Mouse (Mus musculus): ENCODE results near the gene Rnf217.
A peak's percentile ranks its signal among the peaks of the same experiment; 100 is the strongest.

Gene Rnf217

DNA sequence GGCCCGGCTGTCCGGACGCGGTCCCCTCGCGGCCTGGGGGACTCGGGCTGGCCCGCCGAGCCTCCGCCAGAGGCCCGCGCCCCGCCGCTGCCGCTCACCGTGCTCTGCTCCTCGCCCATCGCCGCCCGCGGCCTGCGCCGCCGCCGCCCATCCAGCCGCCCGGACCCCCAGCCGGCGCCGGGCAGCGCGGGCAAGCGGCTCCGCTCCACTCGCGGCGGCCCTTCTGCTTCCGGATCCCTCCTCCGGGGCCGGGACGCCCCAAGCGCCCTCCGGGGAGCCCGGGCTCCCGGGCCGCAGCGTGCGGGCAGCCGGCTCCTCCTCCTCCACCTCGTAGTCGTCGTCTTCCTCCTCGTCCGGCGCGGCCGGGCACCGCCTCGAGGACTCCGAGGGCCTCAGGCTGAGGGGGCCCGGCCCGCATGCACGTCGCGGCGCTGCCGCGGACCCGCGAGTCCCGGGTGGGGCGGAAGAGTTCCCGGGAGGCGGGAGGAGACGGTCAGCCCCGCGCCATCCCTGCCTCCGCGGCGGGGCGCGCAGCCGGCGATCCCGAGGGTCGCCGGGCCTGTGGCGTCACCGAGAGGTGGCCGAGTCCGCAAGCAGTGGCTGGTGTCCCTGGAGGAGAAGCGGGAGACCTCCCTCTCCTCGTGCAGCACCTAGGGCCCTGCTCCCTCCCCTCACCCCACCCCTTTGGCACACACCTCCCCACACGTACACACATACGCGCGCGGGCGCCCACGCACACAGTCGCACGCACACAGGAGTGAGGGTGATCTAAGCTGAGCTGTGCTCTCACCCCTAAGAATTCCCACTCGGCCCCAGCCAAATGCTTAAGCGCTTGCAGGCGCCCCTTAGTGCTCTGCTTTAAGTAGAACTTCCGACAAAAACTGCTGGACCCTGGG is at the start of gene Rnf217:
TSS of gene Rnf217 (minus strand) at position 119 of the 896 bp plus-strand sequence.
- DNase-seq = peak; percentile 68

DNA sequence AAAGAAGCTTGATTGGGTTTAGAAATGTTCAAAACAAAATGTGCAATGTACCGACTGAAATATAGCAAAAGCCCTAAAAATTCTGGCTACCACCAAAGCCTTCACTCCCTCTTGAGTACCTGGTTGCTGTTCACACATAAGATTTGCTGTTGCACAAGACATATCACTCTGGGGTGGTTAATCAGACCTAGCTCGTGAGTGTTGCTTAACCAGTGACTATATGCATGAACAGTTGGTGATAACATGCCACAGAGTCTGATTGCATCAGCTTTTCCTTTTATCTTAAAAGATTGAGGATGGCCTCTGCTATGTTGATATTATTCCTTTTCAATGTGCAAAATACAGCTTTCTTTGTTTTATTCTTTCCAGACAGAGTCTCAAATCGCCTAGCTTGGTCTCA is 38.3 kb upstream of the Rnf217 start:
- DNase-seq = no peak

DNA sequence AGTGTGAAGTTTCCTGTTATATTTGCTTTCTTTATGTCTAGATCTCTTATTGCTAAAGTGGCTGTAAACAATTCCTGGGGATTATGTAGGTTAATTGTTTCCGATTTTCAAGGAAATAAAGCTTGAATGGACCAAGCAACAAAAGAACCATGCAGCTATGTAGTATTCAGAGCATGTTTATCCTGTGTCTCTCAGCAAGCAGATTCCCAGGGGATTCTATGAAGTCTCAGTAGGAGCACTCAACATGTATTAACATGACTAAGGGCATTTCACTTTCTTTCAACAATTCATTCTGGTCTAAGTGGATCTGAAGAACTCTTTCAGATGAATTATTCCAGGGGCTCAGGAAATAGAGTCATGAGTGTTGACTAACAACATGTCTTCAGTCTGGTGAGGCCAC is 37.1 kb upstream of the Rnf217 start:
- no peak for DNase-seq

DNA sequence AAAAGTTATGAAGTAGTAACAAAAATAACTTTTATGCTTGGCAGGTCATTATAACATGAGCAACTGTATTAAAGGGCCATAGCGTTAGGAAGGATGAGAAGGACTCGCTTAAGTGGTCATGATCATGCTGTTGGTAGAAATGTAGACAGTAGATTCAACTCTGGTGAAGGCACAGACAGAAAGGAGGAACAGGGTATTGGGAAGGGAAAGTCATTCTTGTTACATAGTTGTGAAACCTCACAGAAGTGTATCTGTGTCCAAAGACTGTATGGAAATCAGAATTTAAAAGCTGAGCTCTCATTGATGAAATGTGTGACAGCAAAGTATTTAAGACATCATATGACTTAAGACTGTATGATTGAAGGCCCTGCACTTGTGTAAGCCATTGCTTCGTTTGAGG is 26.1 kb upstream of the Rnf217 start:
- no peak for DNase-seq

DNA sequence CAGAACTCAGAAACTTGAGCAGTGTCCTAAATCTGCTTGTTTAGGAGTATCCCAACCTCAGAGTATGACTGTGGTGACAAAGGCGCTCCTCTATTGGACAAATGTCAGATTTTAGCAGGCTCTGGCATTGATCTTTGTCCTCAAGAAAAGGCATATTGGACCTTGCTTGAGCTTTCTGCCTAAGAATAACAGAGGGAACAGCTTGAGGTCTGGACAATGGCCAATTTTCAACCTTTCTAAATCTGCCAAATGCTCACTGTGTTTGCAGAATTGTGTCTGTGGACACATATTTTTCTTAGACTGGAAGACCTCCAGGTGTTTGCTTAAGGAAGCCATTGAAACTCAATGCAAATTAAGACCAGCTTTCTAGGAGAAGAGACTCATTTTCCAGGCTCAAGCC is 23.0 kb upstream of the Rnf217 start:
- DNase-seq = no peak

DNA sequence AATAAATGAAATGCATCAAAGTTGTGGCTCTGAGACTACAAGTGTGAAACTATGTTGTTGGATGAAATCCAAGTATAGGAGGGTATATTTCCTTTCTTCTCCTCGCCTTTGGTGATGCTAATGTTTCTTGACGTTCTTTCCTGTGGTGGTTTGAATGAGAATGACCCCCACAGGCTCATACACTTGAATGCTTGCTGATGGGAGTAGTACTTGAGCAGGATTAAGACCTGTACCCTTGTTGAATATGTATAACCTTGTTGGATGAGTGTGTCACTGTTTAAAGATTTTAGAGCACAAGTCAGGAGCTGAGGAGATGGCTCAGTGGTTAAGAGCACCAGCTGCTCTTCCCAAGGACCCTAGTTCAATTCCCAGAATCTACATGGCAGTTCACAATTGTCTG is 6.4 kb upstream of the Rnf217 start:
- DNase-seq = no peak

DNA sequence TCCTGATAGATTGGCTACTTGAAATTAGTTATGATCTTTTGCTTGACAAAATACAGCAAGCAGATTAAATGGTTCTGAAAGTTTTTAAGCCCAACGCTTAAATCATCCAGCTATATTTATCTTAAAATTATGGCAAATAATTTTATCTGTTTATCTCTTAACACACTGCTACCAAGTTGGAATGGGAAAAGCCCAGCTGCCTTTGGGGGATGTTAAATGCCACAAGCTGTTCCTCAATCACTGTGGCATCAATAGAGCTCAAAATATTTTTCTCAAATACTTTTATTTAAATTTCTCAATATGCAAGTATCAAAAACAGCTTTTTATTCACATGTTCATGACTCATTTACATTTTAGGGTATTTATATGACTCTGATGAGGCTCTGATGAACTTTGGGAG is 5.1 kb upstream of the Rnf217 start:
- DNase-seq = no peak

DNA sequence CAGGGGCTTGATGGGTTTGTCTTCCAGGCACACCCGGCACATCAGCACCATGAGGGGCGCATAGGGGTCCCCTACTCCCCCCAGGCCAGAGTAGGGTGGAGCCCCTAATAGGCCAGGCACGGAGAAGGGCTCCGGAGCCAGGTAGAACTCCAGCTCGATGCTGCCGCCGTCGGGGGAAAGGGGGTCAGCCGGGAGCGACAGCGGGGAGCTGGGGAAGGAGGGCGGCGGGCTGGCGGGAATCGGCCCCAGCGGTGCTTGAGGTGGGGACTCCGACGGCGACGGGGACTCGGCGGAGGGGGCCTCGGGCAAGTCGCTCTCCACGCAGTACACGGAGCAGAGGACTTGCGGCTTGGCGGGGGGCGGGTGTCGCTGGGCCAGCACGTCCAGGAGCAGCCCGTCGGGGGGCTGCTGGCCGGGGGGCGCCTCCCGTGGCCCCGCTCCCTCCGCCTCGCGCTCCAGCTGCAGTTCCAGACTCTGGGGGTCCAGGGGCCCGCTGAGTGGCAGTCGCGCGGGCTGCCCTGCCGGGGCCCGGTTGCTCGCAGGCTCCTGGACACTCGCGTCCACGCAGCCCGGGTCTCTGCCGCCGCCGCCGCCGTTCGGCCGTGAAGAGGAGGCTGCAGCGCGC is 431 bp downstream of the Rnf217 start:
- DNase-seq = peak; percentile 40

DNA sequence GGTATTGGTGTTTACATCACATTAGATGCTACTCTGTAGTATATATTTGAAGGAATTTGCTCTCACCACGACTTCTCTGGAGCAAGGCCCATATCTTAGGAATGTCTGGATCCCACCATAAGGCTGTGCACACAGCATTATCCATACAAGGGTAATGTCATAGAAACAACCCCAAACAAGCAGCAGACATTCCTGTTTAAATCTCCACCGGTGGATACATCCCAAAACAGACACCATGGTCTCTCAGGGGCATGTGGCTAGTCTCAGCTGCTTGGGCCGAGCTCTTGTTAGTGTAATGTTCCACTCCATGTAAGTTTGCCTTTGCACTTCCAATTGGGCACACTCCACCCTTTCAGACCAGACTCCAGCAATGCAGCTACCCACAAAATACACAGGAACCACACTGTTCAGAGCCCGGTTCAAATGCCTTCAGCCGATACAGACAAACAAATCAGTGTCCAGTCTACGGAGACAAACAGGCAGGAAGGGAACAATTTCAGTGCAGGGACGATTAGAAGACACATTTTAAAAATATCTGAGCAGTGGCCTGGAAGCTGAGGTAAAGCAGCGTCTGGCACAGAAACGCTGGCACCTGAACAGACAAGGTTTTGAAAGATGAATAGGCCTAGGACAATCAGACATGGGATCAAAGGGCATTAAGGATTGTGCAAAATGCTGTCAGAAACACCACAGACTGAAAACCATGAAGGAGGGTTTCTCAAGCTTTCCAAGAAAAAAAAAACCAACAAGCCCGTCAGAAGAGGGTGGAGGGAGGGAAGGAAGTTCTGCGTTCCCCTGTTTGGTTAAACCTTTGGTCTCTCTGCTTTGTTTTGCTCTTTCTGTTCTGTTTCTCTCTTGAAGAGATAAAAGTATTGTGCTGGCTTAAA is 1.8 kb downstream of the Rnf217 start:
- peak; percentile 11 for DNase-seq

DNA sequence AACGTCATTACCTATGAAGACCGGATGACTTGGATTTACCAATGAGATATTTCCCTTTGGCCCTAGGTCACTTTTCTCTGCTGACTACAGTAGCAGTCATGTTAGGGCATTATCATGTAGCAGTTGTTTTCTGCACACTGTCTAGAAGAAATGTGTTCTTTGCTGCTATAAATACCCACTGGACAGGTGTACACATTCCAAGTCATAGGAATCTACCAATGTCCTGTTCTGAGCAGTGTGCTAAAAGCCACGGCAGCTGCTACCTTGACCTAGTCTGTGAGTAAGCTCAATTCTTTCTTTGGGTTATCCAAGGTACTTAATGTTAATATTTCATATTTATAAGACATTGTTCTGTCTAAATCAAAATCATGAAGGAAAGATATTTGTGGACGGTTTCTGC is 5.1 kb downstream of the Rnf217 start:
- DNase-seq = no peak

DNA sequence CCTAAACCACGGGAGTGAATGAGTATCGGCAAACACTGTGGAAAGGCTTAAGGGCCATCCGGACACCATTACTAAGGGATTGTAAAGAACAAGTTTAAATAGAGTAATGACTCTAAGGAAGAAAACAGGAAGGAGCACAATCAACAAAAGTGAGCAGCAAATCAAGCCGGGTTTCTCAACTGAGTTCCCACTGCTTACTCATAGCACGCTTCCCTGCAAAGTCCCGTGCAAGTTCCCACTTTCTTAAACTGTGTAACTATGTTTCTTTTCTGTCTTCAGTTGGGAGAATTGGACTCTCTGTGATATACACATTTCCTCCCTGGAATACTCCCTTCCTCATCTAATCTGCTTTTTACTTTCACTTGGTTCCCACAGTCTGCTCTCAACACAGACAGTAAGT is 8.9 kb downstream of the Rnf217 start:
- DNase-seq = no peak

DNA sequence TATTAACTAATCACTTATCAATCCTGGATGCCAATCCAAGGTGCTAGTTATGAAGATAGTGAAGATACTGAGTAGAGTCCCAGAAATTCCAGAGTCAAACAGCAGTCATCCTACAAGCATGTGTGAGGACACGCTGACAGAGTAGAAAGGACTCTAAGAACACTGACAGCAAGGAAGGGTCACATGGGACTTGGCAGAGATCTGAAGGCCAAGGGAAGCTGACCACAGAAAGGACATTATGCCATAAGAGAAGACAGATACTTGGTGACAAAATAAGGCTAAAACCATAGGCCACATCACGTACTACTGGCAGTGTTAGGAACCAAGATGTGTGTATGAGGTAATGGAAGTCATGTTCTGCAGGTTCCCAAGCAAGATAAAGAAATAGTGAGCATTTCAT is 11.1 kb downstream of the Rnf217 start:
- DNase-seq = no peak

DNA sequence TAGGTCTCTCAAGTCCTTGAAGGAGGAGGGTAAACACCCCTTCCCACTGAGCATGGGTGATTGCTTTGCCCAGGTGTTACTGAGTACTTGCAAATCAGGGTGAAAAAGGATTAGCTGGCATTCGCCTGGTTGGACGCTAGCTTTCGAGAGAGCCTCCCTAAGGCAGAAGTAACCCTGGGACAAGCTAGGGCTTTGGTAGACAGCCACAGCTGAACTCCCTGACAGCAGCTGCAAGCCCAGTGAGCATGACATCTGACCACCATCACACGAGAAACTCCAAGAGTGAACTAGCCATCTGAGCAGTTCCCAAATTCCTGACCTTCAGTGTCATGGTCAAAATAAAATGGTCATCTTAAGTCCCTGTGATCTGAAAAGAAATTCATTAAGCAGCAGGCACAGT is 12.2 kb downstream of the Rnf217 start:
- no peak for DNase-seq

DNA sequence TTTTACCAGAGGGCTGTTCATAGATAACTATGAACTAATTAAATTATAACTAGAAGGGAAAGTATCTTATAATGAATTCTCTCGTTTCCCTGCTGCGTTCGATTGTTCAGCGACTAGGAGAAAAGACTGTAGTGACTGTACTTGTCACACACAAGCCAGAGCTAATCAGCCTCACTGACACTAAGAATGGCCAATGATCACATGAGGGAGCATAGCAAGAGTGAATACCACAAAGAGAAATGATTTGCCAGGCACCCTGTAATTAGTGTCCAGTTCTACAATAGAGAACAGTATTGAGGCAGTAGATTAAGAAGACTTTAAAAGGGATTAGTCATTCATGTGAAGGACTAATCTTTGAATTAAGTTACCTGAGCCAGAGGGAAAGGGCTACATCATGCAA is 13.7 kb downstream of the Rnf217 start:
- DNase-seq = no peak

DNA sequence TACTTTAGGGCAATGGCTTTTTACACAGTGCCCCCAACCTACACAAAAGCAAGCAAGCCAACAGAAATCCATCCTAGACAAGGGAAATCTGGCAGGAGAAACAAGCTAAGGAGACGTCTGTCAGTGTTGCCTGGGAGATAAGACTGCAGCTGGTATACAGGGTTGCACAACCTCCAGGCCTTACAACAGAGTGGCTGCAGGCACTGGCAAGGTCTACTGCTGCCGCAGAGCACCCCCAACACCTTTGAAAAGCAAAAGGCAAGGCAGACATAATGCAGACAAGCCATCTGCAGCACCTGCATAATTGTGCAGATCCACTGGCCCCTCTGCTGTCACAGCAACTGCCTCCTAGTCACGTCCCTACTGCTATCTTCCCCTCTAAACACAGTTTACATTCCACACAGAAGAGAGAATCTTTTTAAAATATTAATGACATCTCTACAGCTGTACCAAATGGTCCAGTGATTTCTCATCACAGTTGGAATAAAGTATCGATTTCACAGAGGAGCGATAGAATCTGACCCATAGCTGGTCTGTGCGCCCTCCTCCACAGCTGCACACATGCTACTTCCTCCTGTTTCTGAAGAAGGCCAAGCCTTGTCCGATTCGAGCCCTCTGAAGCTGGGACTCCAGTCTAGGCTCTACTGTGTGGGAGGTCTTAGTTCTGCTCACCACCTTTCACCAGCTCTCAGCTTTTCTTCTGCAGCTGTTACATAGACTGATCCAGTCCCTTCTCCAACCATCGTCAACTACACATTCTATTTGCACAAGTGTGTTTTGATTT is 16.1 kb downstream of the Rnf217 start:
- peak; percentile 45 for DNase-seq

DNA sequence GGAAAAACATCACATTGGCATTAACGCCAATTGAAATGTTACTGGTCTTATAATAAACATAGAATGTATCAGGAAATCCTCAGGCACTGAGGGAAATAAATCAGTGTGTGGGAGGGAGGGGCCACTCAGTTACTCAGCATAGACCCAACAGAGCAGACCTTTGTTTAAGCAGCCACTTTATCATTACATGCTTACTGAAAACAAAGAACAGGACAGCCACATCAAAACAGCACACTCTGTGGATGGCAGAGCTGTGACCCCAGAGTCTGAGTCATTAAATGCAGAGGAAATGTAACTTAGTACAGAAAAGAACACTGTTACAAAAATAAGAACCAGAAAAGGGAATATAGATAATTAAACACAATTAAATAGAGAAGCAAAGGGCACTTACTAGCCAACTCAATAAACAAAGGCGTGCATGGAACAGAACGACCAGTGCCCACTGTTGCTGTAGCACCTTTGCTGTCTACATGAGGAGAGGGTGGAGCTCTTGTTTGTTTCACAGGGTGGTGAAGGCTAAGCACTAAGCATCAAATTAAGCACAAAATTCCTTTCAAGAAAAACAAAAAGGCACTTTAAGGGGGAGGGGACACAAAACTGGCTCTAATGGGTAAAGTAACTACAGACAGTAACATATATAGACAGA is 16.8 kb downstream of the Rnf217 start:
- peak; percentile 14 for DNase-seq

DNA sequence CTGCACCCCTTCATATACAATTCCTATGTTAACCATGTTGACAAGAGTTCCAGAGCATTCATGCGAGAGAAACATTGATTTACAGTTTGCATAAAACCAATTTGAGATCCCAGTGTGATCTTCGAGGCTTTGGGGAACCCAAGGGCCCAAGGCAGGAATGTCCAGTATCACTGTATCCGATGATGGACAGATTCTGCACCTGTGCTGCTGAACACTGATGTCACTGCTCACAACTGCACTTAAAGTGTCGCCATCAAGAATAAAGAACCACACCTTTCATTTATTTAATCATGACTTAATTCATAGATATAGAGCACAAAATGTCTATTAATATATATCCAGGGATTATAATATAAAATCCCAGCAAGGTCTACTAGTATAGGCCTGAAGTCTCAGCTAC is 28.3 kb downstream of the Rnf217 start:
- DNase-seq = no peak

DNA sequence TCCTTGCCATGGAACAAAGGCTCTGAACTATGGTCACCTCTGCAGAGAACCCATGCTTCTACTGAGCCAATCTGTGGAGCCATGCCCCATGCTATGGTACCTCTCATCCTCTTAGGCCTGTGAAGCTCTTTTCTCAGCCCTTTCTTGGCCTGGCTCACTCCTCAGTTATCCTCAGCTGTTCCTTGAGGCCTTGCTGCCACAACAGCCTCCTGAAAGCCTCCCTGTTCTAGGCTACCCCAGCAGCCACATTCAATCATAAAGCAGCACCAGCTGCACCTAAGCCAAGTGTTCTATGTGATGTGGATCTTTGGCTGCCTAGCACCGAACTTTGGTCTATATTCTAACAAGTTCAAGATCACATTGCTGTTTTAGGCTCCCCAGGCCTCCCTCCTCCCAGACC is 28.9 kb downstream of the Rnf217 start:
- no peak for DNase-seq

DNA sequence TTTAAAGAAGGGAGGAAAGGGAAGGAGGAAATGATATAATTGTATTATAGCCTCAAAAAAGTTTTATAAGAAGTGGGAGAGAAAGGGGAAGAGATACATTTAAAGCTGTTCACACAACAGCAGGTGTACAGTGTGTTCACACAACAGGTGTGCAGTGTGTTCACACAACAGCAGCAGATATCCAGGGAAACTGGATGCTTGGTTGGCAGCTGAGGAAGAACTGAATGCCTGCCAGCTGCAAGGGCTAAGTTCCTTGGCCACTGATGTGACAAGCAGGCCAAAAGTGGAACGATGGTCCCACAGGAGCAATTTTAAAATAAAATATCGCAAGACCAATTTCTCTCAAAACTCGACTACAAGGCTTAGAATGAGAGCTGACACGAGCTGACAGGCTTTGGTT is 35.7 kb downstream of the Rnf217 start:
- DNase-seq = no peak

DNA sequence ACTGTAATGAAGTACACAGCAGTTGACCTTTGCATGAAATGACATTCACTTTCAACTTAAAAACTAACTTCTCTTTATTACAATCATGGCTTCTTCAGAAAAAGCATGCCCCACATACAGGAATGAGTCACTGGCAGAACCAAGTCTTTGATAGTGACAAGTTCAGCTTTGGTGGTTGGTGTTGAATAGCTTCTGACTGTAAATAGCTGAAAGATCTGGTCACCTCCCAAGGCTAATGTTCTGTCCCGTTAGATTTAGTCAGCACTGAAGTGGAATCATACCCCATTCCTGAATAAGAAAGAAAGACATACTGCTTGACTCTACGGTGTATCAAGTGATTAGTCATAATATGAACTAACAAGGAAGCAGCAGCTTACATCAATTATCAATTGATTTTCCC is 51.7 kb downstream of the Rnf217 start:
- DNase-seq = no peak

DNA sequence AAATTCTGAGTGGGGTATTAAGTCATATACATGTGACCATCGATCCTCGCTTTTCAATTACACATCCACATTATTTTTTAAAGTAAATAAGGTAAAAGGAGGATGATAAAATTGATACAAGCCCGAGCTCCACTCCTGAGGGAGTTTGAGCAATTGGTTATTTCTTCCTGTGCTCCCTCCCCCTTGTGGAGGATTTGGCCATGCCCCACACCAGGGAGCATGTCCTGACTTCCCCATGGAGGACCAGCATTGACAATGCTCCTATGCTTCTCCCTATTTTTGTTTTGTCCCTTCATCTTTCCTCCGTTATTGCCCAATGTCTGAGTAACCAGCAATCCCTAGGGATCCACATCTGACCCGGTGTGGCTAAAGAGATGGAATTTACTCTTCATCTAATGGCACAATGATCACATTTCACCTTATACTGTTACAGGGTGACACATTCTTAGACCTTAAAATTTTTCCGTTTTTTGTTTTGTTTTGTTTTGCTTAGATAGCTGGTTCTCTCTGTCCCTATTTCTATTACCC is 53.5 kb downstream of the Rnf217 start:
- no peak for DNase-seq

DNA sequence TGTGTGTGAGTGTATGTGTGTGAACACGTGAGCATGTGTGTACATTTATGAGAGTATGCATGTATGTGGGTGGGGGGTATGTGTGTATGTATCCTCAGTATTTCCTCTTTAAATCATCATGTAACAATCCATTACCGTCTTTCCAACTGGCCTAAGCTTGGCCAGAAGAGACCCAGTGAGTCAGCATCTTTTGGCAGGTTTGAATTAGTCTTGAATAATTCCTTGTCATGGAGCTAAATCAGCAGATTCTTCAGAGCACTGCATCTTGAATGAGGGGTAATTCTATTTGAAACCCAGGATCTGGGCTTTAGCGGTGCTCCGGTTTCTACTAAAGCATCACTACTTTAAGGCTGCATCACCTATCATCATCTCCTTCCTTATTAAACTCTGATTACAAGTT is 55.7 kb downstream of the Rnf217 start:
- DNase-seq = no peak

Data from lung, postnatal 10 days (tissue).